Mouse (Mus musculus) cerebellum, adult (tissue): Measurements from ENCODE around the gene Skap1.

Source experiments
- ATAC-seq: cut with Nextera tagmentation; 2 replicates; pipeline ENCODE4 v1.9.2; 2017; ENCODE audit warnings: mild to moderate bottlenecking, moderate library complexity, mixed read lengths; ENCODE audit not compliant: insufficient number of reproducible peaks, low FRiP score, low TSS enrichment

Skap1 gene

GRCm38 (mm10) chr11:96464716-96465060 is 295 bp downstream of the Skap1 start:
- ATAC-seq: no peak

GRCm38 (mm10) chr11:96465426-96466056 is 1.1 kb downstream of the Skap1 start:
- ATAC-seq: no peak

- no peak for ATAC-seq
These were observed 2.0 kb downstream of the Skap1 start for GRCm38 (mm10) chr11:96466382-96466781.

GRCm38 (mm10) chr11:96466987-96467386 is 2.6 kb downstream of the Skap1 start:
- ATAC-seq: no peak

- ATAC-seq: no peak
These were observed 3.8 kb downstream of the Skap1 start for GRCm38 (mm10) chr11:96468048-96468745.

GRCm38 (mm10) chr11:96482711-96483110 is 18.3 kb downstream of the Skap1 start:
- no peak for ATAC-seq

GRCm38 (mm10) chr11:96483179-96483578 is 18.8 kb downstream of the Skap1 start:
- ATAC-seq: no peak

- no peak for ATAC-seq
These were observed 34.1 kb downstream of the Skap1 start for GRCm38 (mm10) chr11:96498481-96498880.

GRCm38 (mm10) chr11:96501042-96501441 is 36.6 kb downstream of the Skap1 start:
- no peak for ATAC-seq

- ATAC-seq: no peak
These were observed 38.6 kb downstream of the Skap1 start for GRCm38 (mm10) chr11:96502948-96503347.

GRCm38 (mm10) chr11:96504509-96505119 is 40.2 kb downstream of the Skap1 start:
- ATAC-seq: no peak

GRCm38 (mm10) chr11:96505841-96506240 is 41.4 kb downstream of the Skap1 start:
- no peak for ATAC-seq

- ATAC-seq: no peak
These were observed 50.8 kb downstream of the Skap1 start for GRCm38 (mm10) chr11:96515164-96515563.

GRCm38 (mm10) chr11:96524541-96524940 is 60.1 kb downstream of the Skap1 start:
- ATAC-seq: no peak

GRCm38 (mm10) chr11:96526137-96526621 is 61.8 kb downstream of the Skap1 start:
- no peak for ATAC-seq

- ATAC-seq: no peak
These were observed 67.5 kb downstream of the Skap1 start for GRCm38 (mm10) chr11:96531757-96532433.

- ATAC-seq: no peak
These were observed 70.1 kb downstream of the Skap1 start for GRCm38 (mm10) chr11:96534531-96534930.

GRCm38 (mm10) chr11:96536146-96536545 is 71.8 kb downstream of the Skap1 start:
- no peak for ATAC-seq

GRCm38 (mm10) chr11:96542003-96542402 is 77.6 kb downstream of the Skap1 start:
- ATAC-seq: no peak

- no peak for ATAC-seq
These were observed 78.2 kb downstream of the Skap1 start for GRCm38 (mm10) chr11:96542561-96542960.

GRCm38 (mm10) chr11:96546428-96546827 is 82.0 kb downstream of the Skap1 start:
- no peak for ATAC-seq
